Mouse (Mus musculus) small intestine, adult 2 months (tissue): ENCODE data around the gene Gtf2a1.

Experiments
- CTCF ChIP-seq: fragments of 200-500 bp; IDR thresholded peaks from 2 replicates; pipeline ENCODE4 v1.5.1; 2012; ENCODE audit warnings: low read depth, mild to moderate bottlenecking, control low read depth, inconsistent platforms, low read length, moderate library complexity, mixed read lengths; ENCODE audit not compliant: insufficient replicate concordance, insufficient read length; ENCODE audit errors: extremely low read depth
- POLR2A ChIP-seq: fragments of 200-500 bp; IDR thresholded peaks from 2 replicates; pipeline ENCODE4 v1.6.1; 2012; ENCODE audit warnings: low read depth, mild to moderate bottlenecking, control low read depth, inconsistent platforms, low read length, moderate library complexity

- TF ChIP-seq POLR2A (no peak), CTCF (no peak)
Observed at GRCm38 (mm10) chr12:91534514-91534913, 55.8 kb downstream of the Gtf2a1 start.
